Mouse (Mus musculus) embryonic facial prominence, embryonic 13.5 days (tissue): ENCODE data around the gene Ehbp1l1. TPM values are rescaled to one million over a fixed set of nuclear protein-coding genes. Genes with fewer than 3 reads are reported as not detected.

Experiments
- ATAC-seq: fragments of 200-750 bp; cut with Nextera tagmentation; 2 replicates; pipeline ENCODE4 v1.8.0; 2017; ENCODE audit warnings: low read depth; ENCODE audit not compliant: insufficient number of reproducible peaks, insufficient read depth, low FRiP score, low TSS enrichment
- H3K27ac ChIP-seq: fragments of 300-500 bp; sonication (generic); 2 replicates; pipeline ENCODE4 v1.5.1; 2015; ENCODE audit warnings: moderate library complexity, mild to moderate bottlenecking, inconsistent platforms
- H3K27me3 ChIP-seq: fragments of 300-500 bp; sonication (generic); 2 replicates; pipeline ENCODE4 v1.6.1; 2015; ENCODE audit warnings: mild to moderate bottlenecking, inconsistent platforms
- H3K36me3 ChIP-seq: fragments of 300-500 bp; sonication (generic); 2 replicates; pipeline ENCODE4 v1.6.1; 2015; ENCODE audit warnings: mild to moderate bottlenecking, inconsistent platforms
- H3K4me1 ChIP-seq: fragments of 300-500 bp; sonication (generic); 2 replicates; pipeline ENCODE4 v1.6.1; 2015; ENCODE audit warnings: inconsistent platforms
- H3K4me2 ChIP-seq: fragments of 300-500 bp; sonication (generic); 2 replicates; pipeline ENCODE4 v1.6.1; 2015; ENCODE audit warnings: moderate library complexity, mild to moderate bottlenecking, inconsistent platforms
- H3K4me3 ChIP-seq: fragments of 300-500 bp; sonication (generic); 2 replicates; pipeline ENCODE4 v1.5.1; 2015; ENCODE audit warnings: mild to moderate bottlenecking, inconsistent platforms
- H3K9ac ChIP-seq: fragments of 300-500 bp; sonication (generic); 2 replicates; pipeline ENCODE4 v1.6.1; 2015; ENCODE audit warnings: mild to moderate bottlenecking, inconsistent platforms
- H3K9me3 ChIP-seq: fragments of 300-500 bp; sonication (generic); 2 replicates; pipeline ENCODE4 v1.6.1; 2016; ENCODE audit warnings: inconsistent platforms
- WGBS: fragments of 180-500 bp; shearing (Covaris S2); methylation state at CpG from one replicate; pipeline ENCODE4 v1.1.7; 2015; ENCODE audit warnings: mixed read lengths; 5-methylcytosine and 5-hydroxymethylcytosine counted together
- polyA plus RNA-seq: library from polyadenylated mRNA; unstranded; fragments of >200 nt; fragmentation: Nextera tagmentation; extraction: Ambion mirVana; gene quantifications from 2 replicates; pipeline ENCODE4 v1.2.1, GENCODE M21; 2015

Ehbp1l1 gene
- polyA plus RNA-seq, 1 experiment from 2014 or later = 9.9 TPM

DNA sequence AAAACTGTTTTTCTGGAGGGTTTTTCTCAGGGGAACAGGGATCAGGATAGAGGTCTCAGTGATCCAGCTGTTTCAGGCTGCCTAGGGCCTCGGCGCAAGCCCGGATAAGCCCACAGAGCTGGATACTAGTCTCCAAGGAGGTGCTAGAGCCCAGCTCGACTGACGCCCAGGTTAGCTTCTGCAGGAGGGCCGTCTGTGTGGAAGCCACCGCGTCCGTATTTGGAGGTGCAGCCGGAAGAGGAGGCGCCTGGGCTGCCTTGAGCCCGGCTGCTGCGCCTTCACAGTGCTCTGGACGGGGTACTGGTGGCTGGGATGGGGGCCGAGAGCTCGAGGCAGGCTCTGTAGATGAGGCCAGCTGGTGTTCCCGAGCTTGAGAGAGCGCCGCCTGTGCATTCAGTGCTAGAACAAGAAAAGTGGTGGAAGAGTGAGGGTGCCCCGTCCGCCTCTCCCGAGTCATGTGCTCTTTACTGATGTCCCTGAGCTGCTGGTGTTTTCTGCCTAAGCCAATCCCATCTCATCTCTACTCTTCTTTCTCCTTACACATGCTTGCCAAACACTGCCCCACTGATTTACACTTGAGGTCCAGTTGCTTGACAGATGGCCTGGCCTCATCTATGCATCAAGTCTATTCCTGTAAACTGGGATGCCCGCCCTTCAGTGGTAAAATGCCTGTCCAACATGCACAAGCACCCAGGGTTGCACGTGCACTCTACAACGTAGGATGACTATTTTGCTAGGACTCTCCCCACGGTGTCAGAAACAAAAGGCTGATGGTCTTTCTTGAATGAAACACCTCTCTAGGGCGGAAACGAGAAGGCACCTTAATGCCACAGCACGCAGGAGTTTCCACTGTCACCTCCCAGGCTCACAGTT is 4.4 kb upstream of the Ehbp1l1 start:
- ATAC-seq = no peak
- no peak overlapping the region for H3K27ac ChIP-seq

DNA sequence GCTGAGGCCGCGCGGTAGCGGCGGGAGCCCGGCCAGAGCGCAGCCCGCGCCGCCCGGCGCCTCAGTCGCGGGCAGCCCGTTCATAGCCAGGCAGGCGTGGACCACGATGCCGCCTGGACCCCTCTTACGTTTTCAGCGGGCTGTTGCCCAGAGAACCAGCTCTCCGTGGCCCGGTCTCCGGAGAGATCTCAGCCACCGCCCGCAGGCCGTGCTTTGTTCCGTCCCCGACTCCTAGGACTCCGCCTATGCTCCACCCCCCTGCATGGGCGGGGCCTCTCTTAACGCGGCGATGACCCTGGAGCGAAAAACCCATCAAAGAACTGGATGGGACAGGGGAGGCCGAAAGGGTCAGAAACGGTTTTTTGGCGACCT is 3.3 kb upstream of the Ehbp1l1 start, which contains the start of gene Fam89b:
Fam89b (minus strand) TSS at position 210 of the 372 bp plus-strand sequence.
- Histone ChIP-seq H3K36me3 (peaks cover 17% of the 10 kb centered on the region), H3K4me2 (peak within 1 kb of the TSS; percentile 99), H3K9me3 (no peaks in the 10 kb centered on the region), H3K4me3 (peak within 1 kb of the TSS; percentile 95), H3K27me3 (no peaks in the 10 kb centered on the region), H3K27ac (peak within 1 kb of the TSS; percentile 96), H3K9ac (peak within 1 kb of the TSS; percentile 99), H3K4me1 (peaks cover 64% of the 10 kb centered on the region)
- under 1% methylated on average over 37 of the region's 37 CpGs for WGBS
- ATAC-seq = peak; percentile 82

More for the DNA sequence above, 4.4 kb upstream of the Ehbp1l1 start:
- 73% methylated on average over 29 of the region's 29 CpGs for WGBS
- peak overlapping the region; percentile 95 for H3K4me3 ChIP-seq
- peaks cover 53% of the 10 kb centered on the region for H3K4me1 ChIP-seq
- H3K36me3 ChIP-seq = peaks cover 6% of the 10 kb centered on the region
- peaks cover 6% of the 10 kb centered on the region; the same call in 1 of the 2 replicates for H3K27me3 ChIP-seq
- H3K4me2 ChIP-seq = peak overlapping the region; percentile 99
- peak overlapping the region; percentile 79 for H3K9ac ChIP-seq
- no peaks in the 10 kb centered on the region for H3K9me3 ChIP-seq

DNA sequence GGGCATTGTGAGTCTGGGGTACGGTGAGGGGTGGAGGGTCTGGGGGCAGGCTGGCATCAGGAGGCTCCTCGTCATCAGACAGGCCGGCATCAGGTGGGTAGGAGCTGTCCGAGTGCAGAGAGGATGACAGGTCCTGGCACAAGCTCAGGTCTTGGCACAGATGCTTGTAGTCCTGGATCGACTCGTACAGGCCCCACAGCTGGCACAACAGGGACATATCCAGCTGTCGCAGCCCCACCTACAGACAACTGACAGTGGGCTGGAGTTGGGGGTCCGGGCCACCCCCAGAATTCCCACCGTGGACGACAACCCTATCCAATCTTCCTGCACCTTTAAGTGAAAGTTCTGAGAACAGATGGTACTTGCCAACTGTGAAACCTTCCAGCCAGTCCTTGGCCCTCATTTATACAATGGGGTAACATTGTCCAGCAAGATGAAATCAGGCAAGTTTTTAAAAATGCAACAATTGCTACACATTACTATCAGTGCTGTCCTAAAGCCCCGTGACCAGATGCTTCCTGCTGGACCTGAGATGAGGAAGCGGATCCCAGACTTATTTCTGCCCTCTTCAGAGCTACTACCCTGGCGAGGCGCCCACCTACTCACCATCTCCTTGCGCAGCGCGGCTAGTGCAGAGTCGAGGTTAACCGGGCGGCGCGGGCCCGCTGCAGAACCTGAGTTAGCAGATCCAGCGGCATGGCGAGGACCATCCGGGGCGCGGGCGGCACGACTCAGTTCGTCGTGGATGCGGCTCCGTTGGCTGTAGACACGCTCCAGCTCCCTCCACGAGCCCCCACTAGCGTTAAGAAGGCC is 2.7 kb upstream of the Ehbp1l1 start:
- WGBS = 5% methylated on average over 36 of the region's 37 CpGs
- Histone ChIP-seq H3K4me3 (peak overlapping the region; percentile 95), H3K9ac (peak overlapping the region; percentile 99), H3K27ac (peak overlapping the region; percentile 96), H3K4me1 (peaks cover 69% of the 10 kb centered on the region), H3K4me2 (peak overlapping the region; percentile 99), H3K36me3 (peaks cover 23% of the 10 kb centered on the region), H3K27me3 (no peaks in the 10 kb centered on the region), H3K9me3 (no peaks in the 10 kb centered on the region)
- 0 out of 2 replicates have a peak, but pooled peaks have one; percentile 22 for ATAC-seq

DNA sequence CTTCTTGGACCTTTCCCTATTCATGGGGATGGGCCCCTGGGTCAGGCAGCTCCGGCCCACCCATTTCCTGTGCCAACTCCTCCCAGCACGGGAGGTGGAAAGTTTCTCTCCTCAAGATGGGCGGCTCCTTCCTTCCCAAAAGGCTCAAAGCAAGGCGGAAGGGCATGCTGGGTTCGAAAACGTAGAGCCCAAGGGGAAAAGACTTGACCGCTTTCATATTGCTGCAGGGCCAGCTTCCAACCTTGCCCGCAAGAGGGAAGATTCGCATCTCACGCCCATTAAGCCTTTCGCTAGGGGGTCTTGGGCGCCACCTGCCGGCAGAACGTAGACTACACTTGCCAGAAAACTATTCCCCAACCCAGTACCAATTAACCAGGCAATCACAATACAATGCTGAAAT is 1.6 kb upstream of the Ehbp1l1 start:
- Histone ChIP-seq H3K9ac (peak overlapping the region; percentile 99), H3K27ac (peak overlapping the region; percentile 72), H3K4me2 (peak overlapping the region; percentile 99), H3K4me1 (peaks cover 69% of the 10 kb centered on the region), H3K27me3 (no peaks in the 10 kb centered on the region), H3K9me3 (no peaks in the 10 kb centered on the region), H3K36me3 (peaks cover 29% of the 10 kb centered on the region), H3K4me3 (peak overlapping the region; percentile 95)
- WGBS = 4% methylated on average over 14 of the region's 14 CpGs
- ATAC-seq = no peak

DNA sequence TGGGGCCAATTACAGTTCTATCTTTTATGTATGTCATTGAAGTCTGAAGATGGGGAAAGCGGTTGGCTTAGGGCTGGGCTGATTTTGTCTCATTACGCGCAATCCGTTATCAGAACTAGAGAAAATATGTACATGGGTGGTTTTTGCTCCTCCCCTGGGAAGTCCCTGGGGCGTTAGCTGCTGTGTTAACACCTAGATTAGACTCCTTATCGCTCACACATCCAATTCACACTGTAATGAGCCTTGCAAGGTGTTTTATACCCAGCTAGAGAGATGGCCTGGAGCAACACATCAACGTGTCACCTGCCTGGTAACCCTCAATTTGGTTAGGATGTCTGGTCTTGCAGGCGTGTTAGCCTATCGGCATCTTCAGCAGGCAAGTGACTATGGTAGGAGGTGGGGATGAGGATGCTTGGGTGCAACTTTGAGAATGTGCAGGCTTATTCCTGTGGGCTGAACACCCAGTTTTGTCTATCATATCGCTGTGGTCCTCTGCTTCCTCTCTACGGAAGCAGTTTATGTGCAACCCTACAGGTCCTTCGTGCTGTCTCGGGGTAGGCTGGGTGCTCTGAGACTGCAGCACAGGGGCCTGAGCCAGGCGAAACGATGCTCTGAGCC is 953 bp upstream of the Ehbp1l1 start:
- Histone ChIP-seq H3K27ac (peak overlapping the region; percentile 72), H3K9me3 (no peaks in the 10 kb centered on the region), H3K4me3 (peak overlapping the region; percentile 95), H3K36me3 (peaks cover 36% of the 10 kb centered on the region), H3K9ac (peak overlapping the region; percentile 99), H3K4me2 (peak overlapping the region; percentile 99), H3K27me3 (no peaks in the 10 kb centered on the region), H3K4me1 (peaks cover 68% of the 10 kb centered on the region)
- ATAC-seq = no peak
- WGBS = 70% methylated on average over 15 of the region's 15 CpGs

DNA sequence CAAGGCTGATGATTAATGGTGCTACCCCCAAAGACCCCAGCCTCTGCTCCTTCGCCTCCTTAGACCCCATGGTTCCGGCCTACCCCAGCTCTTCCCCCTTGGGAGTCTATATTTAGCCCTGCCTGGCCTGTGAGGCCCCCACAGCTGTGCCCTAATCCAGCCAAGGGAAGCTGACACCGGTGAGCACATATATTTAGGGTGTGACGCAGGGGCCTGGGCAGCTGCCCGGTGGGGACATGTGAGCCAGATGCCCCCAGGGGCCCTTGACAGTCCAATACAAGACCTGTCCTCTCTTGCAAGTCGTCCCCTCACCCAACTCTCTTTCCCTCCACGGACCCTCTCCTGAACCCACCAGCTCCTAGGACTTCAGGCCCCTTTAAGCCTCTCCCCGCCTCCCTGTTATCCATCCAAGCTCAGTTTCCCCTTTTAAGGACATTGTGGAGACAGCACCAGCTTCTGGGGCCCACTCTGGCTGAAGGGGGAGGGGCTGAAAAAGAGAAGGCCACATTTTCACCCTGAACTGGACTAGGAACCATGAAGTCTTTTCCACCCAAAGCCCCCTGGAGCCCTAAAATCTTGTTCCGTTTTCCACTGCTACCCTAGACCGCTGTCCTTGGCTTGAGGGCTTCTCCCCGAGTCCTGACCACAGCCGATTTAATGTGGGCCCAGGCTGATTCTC is 949 bp downstream of the Ehbp1l1 start:
- peak overlapping the region; percentile 95 for H3K4me3 ChIP-seq
- H3K9ac ChIP-seq = peak overlapping the region; percentile 75
- 71% methylated on average over 12 of the region's 12 CpGs for WGBS
- H3K4me1 ChIP-seq = peaks cover 54% of the 10 kb centered on the region
- H3K9me3 ChIP-seq = no peaks in the 10 kb centered on the region
- H3K27me3 ChIP-seq = no peaks in the 10 kb centered on the region
- H3K4me2 ChIP-seq = peak overlapping the region; percentile 99
- H3K36me3 ChIP-seq = peaks cover 48% of the 10 kb centered on the region
- no peak for ATAC-seq
- peak overlapping the region; percentile 48; the same call in 1 of the 2 replicates for H3K27ac ChIP-seq

DNA sequence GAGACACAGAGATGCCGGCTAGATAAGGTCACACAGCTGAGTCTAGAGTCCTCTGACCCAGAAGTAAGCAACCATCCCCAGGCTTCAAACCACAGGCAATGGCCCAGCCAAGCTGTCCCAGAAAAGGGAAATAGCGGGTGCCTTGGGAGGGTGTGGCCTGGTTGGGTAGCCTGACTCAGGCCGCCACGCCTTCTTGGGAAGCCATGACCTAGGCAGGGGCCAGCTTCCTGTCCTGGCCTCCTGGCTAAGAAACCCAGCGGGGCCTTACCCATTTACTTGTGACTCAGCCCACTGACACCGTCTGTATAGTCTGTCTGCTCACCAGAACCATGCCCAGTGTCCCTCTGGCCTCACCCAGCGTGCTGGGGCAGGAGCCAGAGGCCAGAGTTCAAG is 1.6 kb downstream of the Ehbp1l1 start:
- Histone ChIP-seq H3K27ac (peak overlapping the region; percentile 28; the same call in 1 of the 2 replicates), H3K9ac (peak overlapping the region; percentile 75), H3K9me3 (no peaks in the 10 kb centered on the region), H3K27me3 (no peaks in the 10 kb centered on the region), H3K4me3 (peak overlapping the region; percentile 95), H3K4me1 (peaks cover 47% of the 10 kb centered on the region), H3K36me3 (peaks cover 53% of the 10 kb centered on the region), H3K4me2 (peak overlapping the region; percentile 99)
- WGBS = 75% methylated on average over 7 of the region's 7 CpGs
- ATAC-seq = no peak

DNA sequence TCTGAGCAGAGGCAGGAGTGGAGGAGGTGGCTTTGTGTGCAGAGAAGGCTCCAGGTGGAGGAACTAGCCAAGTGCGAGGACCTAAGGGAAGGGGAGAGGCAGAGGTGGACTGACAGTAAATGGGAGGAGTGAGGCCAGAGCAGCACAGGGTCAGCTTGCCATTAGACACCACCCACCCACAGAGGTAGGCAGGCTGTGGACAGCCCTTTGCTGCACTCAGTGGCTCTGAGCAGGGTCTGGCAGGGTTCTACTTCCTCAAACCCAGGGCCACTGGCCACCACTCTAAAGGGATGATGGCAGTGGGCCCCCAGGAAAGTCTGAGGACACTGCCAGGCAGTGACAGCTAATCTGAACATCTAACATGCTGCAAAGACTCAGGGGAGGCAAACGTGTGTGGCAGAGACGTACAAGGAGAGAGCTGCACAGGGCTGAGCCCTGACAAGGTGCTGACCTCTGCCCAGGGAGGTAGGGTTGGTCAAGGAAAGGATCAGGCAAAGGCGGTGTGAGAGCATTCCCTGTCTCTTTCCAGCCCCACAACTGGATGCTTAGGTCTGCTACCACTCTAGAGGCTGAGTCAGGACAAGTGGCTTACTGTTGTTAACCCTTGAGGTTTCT is 2.1 kb downstream of the Ehbp1l1 start:
- H3K27ac ChIP-seq = no peak overlapping the region
- 76% methylated on average over 4 of the region's 4 CpGs for WGBS
- no peaks in the 10 kb centered on the region for H3K27me3 ChIP-seq
- no peak overlapping the region; the same call in none of the 2 replicates for H3K4me3 ChIP-seq
- H3K9me3 ChIP-seq = no peaks in the 10 kb centered on the region
- H3K36me3 ChIP-seq = peaks cover 58% of the 10 kb centered on the region
- peak overlapping the region; percentile 99 for H3K4me2 ChIP-seq
- no peak for ATAC-seq
- peaks cover 47% of the 10 kb centered on the region for H3K4me1 ChIP-seq
- peak overlapping the region; percentile 75; the same call in 1 of the 2 replicates for H3K9ac ChIP-seq

DNA sequence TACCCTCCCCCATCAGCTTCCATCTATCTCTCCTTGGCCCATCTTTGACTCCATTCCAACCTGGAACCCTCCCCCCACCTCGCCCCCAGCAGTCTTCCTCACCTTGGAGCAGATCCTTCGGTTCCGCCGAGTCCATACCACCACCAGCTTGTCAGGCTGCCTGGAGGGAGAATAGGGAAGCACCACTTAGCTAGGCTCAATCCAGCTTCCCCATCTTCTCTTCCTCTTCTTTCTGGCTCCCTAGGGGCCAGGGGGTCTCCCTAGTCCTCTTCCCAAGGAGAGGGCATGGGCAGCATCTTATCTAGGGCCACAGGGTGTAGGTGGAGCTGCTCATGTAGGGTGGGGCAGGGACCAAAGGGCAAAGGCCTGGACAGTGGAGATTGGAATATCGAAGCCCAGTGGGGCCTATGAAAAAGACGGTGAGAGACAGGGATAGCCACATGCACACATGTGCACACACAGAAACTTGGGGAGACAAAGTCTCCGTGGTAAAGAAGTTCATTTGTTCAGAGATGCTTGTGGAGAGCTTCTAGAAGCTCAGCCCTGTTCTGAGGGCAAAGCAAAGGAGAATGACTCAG is 3.2 kb downstream of the Ehbp1l1 start:
- Histone ChIP-seq H3K4me3 (no peak overlapping the region), H3K36me3 (peaks cover 65% of the 10 kb centered on the region)
- 90% methylated on average over 7 of the region's 7 CpGs for WGBS

DNA sequence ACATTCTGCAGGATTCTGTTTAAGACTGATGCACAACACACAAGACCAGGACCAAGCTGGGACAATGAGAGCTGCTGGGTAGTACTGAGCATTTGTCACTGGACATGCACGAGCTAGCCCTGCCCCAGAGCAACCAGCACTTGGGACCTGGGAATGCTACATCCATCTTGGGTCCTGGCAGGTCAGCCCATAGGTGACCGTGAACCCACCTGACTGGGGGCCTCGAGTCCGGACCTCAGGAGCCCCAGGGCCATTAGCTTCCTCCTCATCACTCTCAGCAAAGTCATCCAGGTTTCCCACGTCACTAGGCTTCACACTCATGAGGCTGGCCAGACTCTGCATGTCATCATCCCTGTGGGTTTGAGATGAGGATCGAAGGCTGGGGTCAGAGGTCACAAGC is 4.9 kb downstream of the Ehbp1l1 start:
- no peaks in the 10 kb centered on the region for H3K27me3 ChIP-seq
- H3K4me2 ChIP-seq = no peak overlapping the region
- no peak for ATAC-seq
- H3K9me3 ChIP-seq = no peaks in the 10 kb centered on the region
- H3K9ac ChIP-seq = no peak overlapping the region
- peaks cover 76% of the 10 kb centered on the region for H3K36me3 ChIP-seq
- H3K4me3 ChIP-seq = no peak overlapping the region
- WGBS = 87% methylated on average over 6 of the region's 6 CpGs
- no peak overlapping the region for H3K27ac ChIP-seq
- peaks cover 29% of the 10 kb centered on the region for H3K4me1 ChIP-seq

More for the DNA sequence above, 3.2 kb downstream of the Ehbp1l1 start:
- Histone ChIP-seq H3K9ac (peak overlapping the region; percentile 52; the same call in 1 of the 2 replicates), H3K9me3 (no peaks in the 10 kb centered on the region), H3K4me2 (no peak overlapping the region), H3K27me3 (no peaks in the 10 kb centered on the region), H3K27ac (no peak overlapping the region), H3K4me1 (peaks cover 39% of the 10 kb centered on the region)
- no peak for ATAC-seq
